Mouse (Mus musculus) G1E (cell line): ENCODE results near the gene Adgrv1.

Experiments
- CTCF ChIP-seq: IDR thresholded peaks from 2 replicates; pipeline ENCODE4 v1.5.1; 2012; ENCODE audit warnings: low read depth, low read length, inconsistent platforms, mixed read lengths
- POLR2AphosphoS5 ChIP-seq: IDR thresholded peaks from 2 replicates; pipeline ENCODE4 v1.6.1; 2012; ENCODE audit warnings: low read depth, low read length, inconsistent platforms; ENCODE audit not compliant: insufficient replicate concordance
- TAL1 ChIP-seq: conservative IDR thresholded peaks from 2 replicates; pipeline ENCODE4 v1.6.1; 2012; ENCODE audit warnings: low read depth, low read length, inconsistent platforms, mixed read lengths

- TF ChIP-seq CTCF (no peak), TAL1 (no peak), POLR2AphosphoS5 (no peak)
Observed at GRCm38 (mm10) chr13:81234031-81234430, 398.9 kb downstream of the Adgrv1 start.
